Comparison of ENCODE assay signal across 14 mouse cellular contexts in the genomic region with DNA sequence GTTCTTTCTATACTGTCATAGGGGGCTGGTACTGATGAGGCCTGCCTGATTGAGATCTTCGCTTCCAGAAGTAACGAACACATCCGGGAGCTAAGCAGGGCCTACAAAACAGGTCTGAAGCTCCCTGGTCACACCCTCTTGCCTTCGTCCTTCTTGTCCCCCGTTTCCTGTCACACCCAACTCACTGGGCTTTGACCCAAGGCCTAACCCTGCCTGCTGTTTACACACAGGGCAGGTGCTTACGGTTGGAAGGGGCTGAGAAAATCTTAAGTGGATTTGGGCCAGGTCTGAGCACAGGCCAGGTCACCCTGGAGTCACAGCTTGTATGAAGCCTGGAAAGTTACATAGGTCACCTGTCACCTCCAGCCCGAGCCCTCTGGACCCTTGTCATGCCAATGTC. TPM values are rescaled to one million over a fixed set of nuclear protein-coding genes. Genes with fewer than 3 reads are reported as not detected.
"Had no signal": no experiment of that assay in that cellular context is flagged by ENCODE, and none has a peak within 500 bp of the region (broad histone marks: within the 10 kb centered on the region; RNA-seq: fewer than 3 reads in every experiment).

No protein-coding gene starts in this region.

RNA-seq across cellular contexts. Expression of a gene that starts 26.3 kb away (rescaled TPM):
- polyA plus RNA-seq: cerebellum, adult 2 months; embryonic facial prominence, embryonic 10.5 days; embryonic facial prominence, embryonic 11.5 days; embryonic facial prominence, embryonic 13.5 days; embryonic facial prominence, embryonic 14.5 days; erythroblast, embryonic 14.5 days; forebrain, embryonic 10.5 days; forebrain, embryonic 11.5 days; forebrain, embryonic 12.5 days; forebrain, embryonic 13.5 days; forebrain, embryonic 14.5 days; forebrain, embryonic 15.5 days; forebrain, embryonic 16.5 days; forebrain, postnatal 0 days had no signal
